Mouse (Mus musculus): ENCODE results near the gene Mcm2.
A peak's percentile ranks its signal among the peaks of the same experiment; 100 is the strongest.

Mcm2 gene

GRCm38 (mm10) chr6:88925640-88926205 lies 27.1 kb upstream of the Mcm2 start:
- no peak for DNase-seq (ENCODE audit: low spot score)

- DNase-seq (ENCODE audit: low spot score): peak; percentile 73
These were observed 26.1 kb upstream of the Mcm2 start for GRCm38 (mm10) chr6:88924502-88925275.

DNA sequence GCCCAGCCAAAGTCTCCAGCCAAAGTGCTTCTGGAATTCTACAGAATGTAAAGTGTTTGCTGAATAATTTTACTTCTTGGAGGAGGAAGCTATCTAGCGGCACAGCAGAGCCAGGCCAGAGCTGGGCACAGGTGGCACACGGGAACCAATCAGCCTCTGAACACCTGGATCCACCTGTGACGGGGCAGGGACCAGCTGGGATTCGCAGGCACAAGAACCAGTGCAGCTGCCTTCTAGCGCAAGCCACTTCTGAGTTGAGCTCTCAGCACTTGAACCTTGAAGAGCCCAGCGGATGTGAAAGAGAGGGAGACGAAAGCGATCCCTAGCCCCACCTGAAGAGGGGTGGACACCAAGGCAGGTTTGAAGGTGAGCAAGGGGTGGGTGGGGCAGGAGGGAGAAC lies 20.2 kb upstream of the Mcm2 start:
- DNase-seq (ENCODE audit: low spot score): no peak

- no peak for DNase-seq (ENCODE audit: low spot score)
These were observed 17.6 kb upstream of the Mcm2 start for GRCm38 (mm10) chr6:88916153-88916552.

DNA sequence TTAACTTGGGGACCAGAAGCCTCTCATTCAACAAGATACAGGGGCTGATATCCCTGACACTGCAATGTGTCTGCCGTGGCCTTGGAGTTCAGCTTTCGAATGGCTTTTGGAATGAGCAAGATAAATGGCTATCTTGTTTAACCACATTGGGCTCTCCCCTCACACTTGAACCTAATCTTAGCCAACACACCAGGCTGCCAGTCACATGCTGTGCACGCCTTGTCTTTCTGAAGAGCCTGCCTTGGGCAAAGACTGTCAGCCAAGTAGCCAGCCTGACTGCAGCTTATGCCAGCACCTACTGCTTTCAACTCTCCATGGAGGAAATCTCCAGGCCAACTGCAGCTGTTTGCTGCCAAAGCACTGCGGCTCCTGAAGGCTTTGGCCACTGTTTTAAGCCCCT lies 16.9 kb upstream of the Mcm2 start:
- peak; percentile 43 for DNase-seq (ENCODE audit: low spot score)

DNA sequence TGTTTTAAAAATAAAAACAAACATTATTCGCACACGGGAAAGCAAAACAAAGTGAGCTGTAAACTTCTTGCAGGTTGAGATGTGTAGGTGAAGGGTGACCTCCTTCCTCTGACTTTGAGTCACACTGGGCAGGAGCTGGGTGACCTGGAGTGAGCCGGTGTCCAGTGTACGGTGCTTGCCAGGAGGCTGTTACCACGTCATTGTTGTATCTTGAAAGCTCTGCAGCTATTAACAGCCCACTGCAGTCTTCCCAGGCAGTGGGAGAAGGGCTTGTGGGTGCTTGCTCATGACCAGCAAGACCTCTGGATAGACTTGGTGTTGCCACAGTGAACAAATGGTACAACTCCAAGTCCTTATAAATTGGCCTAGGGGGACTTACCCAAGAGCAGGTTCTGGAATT lies 16.2 kb upstream of the Mcm2 start:
- DNase-seq (ENCODE audit: low spot score): no peak

- no peak for DNase-seq (ENCODE audit: low spot score)
These were observed 14.9 kb upstream of the Mcm2 start for GRCm38 (mm10) chr6:88913440-88913839.

GRCm38 (mm10) chr6:88913022-88913421 lies 14.4 kb upstream of the Mcm2 start:
- no peak for DNase-seq (ENCODE audit: low spot score)

DNA sequence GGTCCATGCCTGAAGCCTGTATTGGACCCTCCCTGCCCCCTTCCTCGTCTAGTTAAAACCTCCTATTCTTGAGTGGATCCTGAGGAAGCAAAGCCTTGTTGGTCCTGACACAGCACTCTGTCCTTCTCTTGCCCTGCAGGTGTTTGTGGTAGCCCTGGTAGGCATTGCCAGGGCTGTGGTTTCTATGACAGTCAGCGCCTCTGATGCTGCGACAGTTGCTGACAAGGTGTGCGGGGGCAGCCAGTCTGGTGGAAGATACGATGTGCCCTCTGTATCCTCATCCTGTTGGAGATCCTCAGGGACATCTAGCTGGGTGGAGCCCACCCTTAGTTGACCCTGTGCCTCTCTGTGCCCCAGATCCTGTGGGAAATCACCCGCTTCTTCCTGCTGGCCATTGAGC lies 10.6 kb upstream of the Mcm2 start:
- DNase-seq (ENCODE audit: low spot score): no peak

- DNase-seq (ENCODE audit: low spot score): no peak
These were observed 8.0 kb upstream of the Mcm2 start for GRCm38 (mm10) chr6:88906369-88907108.

- no peak for DNase-seq (ENCODE audit: low spot score)
These were observed 6.5 kb upstream of the Mcm2 start for GRCm38 (mm10) chr6:88905042-88905441.

DNA sequence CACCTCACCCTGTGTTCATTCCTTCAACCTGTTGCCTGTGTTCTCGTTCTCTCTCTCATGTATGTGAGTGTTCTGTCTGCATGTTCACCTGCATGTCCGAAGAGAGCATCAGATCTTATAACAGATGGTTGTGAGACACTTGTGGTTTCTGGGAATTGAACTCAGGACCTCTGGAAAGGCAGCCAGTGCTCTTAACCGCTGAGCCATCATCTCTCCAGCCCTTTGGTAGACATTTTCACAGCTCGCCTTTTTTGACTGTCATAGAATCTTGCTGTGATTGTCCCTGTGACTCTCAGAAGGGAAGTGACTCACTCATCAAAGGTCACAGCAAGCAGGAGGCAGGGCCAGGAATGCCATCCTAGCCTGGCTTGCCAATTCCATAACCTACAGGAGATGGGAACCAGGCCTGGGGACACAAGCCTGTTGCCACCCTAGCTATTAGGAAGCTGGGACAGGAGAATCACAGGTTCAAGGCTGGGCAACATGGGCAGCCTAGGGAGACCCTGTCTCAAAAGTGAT lies 5.9 kb upstream of the Mcm2 start:
- no peak for DNase-seq (ENCODE audit: low spot score)

DNA sequence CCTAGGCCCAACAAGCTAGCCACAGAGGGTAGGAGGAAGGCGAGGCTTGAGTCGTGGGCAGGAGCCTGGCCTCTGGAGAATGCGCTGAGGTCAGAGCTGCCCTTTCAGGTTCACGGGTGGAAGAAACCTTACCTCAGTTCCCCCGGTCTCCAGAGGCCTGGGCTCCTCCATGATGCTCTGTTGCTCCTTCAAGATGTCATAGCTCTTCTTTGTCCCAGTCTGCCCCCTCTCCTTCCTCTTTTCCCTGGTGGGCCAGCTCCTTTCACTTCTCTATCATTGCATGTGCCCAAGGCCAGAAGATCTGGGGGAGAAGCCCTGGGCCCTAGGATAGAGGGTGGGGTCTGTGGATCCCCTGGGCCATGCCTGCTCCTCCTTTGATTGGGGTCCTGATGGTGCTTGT lies 5.1 kb upstream of the Mcm2 start:
- no peak for DNase-seq (ENCODE audit: low spot score)

DNA sequence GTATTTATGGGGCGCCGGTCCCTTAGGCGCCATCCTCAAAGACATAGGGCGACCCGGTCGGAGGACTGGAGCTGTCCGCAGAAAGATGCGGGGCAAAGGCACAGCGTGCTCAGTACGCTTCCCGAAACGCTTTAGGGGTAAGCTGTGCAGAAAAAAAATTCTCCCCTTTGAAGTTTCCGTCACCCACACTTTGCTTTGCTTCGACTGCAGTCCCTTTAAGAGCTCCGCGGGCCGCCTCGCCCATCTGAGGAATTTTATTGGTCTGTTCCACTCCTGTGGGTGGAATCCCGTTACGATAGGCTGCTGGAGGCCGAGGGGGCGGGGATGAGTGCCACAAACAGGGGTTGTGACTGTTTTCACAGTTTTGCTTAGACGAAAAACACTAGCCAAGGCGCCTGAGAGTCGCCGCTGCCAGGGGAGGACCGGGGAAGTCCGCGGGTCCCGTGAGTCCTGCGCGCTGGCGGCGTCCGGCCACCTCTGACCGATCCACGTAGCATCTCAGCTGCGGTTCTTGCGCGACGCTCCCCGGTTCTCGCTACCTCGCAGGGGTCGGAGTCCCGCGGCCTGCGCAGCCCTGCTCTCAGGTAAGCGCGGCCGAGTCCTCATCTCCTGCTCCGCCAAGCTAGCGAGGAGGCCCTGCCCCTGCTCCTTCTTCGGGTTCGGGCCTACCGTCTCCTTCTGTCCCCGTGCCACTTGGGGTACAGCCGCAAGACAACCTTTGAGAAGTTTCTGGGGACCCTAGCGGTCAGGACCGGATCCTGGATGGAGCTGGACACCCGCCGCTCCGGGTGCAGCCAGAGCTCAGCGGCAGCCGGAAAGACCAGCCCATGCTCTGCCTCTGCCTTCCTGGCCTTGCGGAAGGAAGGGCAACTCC lies 3.6 kb upstream of the Mcm2 start, which contains the start of gene Tpra1:
Tpra1 (plus strand) TSS at position 305 of the 874 bp plus-strand sequence.
- peak; percentile 92 for DNase-seq (ENCODE audit: low spot score)

DNA sequence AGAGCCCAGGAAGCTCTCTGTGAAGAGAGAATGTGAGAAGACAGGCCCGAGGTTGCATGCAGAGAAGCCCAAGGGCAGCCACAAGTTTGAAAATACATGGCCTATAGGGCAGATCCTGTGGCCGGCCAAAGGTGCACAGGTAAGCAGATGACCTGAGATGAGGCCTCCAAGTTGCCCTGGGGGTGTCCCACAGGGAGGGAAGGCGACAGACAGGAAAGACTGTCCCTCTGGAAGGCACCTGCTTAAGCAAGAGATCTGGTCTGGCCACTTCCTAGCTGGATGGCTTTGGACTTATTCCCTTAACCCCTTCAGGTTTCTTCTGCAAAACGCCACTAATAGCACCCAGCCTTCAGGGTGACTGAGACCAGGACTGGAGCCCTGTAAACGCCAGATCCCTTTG lies 2.9 kb upstream of the Mcm2 start:
- no peak for DNase-seq (ENCODE audit: low spot score)

- DNase-seq (ENCODE audit: low spot score): no peak
These were observed 1.0 kb upstream of the Mcm2 start for GRCm38 (mm10) chr6:88899628-88900027.

- no peak for DNase-seq (ENCODE audit: low spot score)
These were observed 506 bp upstream of the Mcm2 start for GRCm38 (mm10) chr6:88899086-88899485.

GRCm38 (mm10) chr6:88897246-88897645 lies 1.3 kb downstream of the Mcm2 start:
- no peak for DNase-seq (ENCODE audit: low spot score)

- DNase-seq (ENCODE audit: low spot score): no peak
These were observed 2.6 kb downstream of the Mcm2 start for GRCm38 (mm10) chr6:88895943-88896342.

DNA sequence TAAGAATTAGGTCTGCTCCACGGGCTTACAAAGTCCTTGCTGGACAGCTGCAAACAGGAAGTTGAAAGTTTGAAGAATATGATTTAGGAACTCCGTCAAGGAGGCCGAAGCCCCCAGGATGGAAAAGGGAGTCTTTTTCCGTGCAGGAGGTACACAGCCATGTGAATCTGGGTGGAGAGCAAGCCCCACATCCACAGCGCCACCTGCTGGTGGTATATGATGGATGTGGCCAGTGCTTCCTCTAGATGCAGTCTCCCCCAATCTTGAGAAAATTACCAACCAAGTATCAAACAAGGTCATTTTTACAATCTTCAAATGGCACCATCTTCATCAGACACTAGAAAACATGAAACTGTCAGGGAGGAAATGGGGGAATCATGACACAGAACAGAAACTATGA lies 5.0 kb downstream of the Mcm2 start:
- DNase-seq (ENCODE audit: low spot score): no peak

DNA sequence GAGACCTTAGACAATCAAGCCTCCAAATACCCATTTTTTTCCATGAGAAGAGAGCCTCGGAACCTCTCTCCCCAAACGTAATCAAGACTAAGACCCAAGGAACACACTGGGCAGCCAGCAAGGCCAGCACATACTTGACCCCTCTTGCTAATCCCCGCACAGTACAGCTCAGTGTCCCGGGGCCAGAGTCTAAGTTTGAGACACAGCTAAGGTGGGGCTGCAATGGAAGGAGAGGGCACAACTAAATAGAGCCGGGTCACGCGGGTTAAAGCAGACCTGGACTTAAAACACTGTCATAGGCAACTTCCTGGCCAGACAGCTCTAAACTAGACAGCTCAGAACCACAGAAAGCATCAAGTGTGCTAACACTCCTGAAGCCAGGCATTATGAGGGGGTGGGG lies 7.7 kb downstream of the Mcm2 start:
- no peak for DNase-seq (ENCODE audit: low spot score)

All from ovary, adult 18-20 months (tissue).